Mouse (Mus musculus) adrenal gland (tissue): ENCODE data around the gene Gm29797.

ENCODE experiments used
- intact Hi-C: fragments of 180-260 bp; cut with DNase I; formaldehyde crosslinking; loops from one replicate; pipeline ENCODE4 v1.15.1; 2025
- long read RNA-seq, 2 experiments: library from polyadenylated mRNA; unstranded; transcript quantifications; one replicate each; pipeline ENCODE4 v2.0.0; 2020; ENCODE audit warnings: borderline replicate concordance in 1 of 2; ENCODE audit not compliant: insufficient replicate concordance in 1 of 2

Gene Gm29797
- long read RNA-seq, experiment 1, result 0 reads
- long read RNA-seq, experiment 2, result 0 reads

DNA sequence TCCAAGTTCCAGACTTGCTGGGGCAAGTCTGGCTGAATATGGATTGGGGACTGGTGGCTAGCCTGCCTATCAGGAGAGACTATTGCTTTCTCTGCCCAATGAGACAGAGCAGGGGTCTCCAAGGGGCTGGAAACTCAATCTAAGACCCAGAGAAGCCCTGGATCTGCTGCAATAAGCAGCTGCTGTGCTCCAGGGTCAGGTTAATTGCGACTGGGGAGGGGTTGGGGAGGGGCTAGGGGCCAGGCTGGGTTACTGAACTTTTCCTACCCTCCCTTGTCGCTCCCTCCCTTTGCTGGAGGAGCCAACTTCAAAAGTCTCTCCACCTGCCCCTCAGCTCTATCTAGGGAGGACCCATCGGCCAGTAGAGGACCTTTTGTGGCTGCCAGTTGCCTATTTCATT, at the start of gene Gm29797:
Gm29797 (plus strand) TSS at position 301 of the 400 bp plus-strand sequence.
- intact Hi-C loops, result no loop called here

DNA sequence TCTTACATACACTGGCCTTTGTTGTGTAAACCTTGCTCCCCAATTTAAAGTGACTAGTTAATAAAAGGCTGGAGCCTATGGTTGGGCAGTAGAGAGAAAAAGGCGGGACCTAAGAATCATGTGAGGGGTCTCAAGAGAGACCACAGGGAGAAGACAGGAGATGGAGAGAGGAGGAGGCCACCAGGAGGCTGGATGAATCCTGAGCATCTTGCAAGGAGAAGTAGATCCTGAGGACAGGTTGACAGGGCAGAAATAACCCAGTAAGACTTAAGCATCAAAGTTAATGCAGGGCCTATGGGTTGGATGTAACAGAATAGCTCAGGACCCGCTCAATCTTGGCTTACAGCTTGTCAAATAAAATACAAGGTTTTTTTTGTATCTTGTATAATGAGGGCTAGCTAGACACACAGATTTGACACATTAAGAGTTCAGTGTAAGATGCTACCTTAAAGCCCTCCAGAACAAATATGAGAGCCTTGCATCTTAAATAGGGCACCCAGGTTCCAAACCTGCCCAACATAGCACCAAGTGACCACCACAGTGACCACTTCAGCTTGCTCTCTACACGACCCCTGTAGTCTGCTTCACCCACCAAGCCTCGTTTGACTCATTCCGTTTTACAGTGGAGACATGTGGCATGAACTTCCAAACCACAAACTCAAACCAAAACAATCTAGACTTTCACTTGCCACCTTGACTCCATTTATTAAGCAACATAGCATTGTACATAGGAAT, 37.9 kb upstream of the Gm29797 start:
- intact Hi-C loops, result no loop called here

DNA sequence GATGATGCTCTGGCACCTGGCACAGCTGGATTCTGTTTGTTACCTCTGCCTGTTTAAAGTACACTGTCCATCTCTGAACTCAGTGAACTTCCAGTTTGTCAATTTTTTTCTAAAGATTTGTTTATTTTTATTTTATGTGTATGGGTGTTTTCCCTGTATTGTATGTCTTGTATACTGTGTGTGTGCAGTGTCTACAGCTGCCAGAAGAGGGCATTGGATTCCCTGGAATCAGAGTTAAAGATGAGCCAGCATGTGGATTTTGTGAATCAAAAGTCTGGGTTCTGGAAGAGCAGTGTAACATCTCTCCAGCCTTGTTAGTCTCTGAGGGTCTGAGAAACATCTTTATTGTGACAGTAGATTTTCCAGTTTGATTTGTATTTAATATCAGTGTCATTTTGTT, 33.4 kb upstream of the Gm29797 start:
- intact Hi-C loops, result no loop called here

DNA sequence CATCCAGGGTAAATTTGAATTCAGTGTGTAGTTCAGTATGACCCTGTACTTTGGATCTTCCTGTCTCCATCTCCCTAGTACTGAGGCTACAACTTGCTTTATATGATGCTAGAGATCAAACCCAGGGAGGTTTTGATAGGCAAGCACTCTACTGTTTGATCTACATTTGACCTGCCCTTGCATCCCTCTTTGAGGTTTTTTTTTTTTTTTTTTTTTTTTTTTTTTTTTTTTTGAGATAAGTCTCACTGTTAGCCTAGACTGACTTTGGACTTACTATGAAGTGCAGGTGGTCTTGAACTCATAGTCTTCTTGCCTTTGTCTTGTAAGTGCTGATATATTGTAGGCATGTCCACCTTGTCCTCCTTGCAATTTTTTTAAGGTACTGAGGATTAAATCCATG, 28.4 kb upstream of the Gm29797 start:
- intact Hi-C loops, result no loop called here

DNA sequence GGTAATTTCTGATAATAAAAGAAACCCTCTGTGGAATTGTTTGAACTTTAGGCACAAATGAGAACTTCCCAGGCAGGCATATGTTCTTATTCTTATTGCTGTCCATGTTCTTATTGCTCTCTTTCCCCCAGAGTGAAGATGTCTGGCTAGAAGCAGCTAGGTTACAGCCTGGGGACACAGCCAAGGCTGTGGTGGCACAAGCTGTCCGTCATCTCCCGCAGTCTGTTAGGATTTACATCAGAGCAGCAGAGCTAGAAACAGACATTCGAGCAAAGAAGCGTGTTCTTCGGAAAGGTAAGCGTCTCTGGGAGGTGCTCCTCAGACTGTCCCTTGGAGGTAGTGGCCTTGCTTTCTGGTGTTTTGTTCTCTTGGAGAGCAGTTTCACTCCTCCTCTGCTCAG, 24.2 kb upstream of the Gm29797 start:
- intact Hi-C loops, result no loop called here

DNA sequence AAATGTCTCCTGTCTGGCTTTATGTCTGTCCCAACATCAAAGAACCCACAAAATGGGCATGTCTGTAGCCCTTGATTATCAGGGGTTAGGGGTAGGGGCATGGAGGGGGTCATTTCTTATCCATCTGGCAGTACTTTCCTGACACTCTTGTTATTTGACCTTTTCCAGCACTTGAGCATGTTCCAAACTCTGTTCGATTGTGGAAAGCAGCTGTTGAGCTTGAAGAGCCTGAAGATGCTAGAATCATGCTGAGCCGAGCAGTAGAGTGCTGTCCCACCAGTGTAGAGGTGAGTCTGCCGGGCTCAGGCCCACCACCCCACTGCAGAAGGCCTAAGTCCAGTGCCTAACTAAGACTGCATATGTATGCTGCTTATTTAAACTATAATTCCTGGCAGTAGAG, 21.0 kb upstream of the Gm29797 start:
- intact Hi-C loops, result no loop called here

DNA sequence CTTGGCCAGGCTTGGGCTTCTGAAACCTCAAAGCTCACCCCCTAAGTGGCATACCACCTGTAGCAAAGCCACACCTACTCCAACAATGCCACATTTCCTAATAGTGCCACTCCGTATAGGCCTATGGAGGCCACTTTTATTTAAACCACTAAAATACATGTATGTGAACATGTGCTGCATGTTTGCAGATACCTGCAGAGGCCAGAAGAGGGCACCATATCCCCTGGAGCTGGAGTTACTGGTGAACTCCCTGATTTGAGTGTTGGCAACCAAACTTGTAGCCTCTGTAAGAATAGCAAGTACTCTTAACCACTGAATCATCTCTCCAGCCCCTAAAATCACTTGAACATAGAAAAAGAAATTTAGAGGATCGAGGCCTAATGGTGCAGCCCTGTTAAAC, 12.5 kb upstream of the Gm29797 start:
- intact Hi-C loops, result loop anchor here (5.0 kb wide), 1 partner anchor 33 kb away; no protein-coding TSS in a partner anchor

DNA sequence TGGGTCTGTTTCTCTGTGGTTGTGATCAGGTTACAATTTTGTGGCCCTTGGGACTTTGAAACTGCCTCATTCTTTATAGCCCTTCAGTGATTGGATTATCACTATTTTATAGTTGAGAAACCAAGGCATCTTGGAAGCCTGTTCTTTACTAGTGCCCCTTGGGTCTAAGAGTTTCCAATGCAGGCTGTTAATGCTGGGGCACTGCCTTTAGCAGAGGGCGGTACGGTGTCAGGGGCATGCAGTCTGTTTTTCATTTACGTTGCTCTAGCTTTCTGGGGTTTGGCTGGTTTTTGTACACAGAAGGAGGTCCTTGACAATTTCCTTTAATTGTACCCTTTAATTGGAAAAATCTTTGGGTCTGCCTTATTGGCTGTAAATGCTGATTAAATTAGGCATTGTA, 11.2 kb upstream of the Gm29797 start:
- intact Hi-C loops, result no loop called here

DNA sequence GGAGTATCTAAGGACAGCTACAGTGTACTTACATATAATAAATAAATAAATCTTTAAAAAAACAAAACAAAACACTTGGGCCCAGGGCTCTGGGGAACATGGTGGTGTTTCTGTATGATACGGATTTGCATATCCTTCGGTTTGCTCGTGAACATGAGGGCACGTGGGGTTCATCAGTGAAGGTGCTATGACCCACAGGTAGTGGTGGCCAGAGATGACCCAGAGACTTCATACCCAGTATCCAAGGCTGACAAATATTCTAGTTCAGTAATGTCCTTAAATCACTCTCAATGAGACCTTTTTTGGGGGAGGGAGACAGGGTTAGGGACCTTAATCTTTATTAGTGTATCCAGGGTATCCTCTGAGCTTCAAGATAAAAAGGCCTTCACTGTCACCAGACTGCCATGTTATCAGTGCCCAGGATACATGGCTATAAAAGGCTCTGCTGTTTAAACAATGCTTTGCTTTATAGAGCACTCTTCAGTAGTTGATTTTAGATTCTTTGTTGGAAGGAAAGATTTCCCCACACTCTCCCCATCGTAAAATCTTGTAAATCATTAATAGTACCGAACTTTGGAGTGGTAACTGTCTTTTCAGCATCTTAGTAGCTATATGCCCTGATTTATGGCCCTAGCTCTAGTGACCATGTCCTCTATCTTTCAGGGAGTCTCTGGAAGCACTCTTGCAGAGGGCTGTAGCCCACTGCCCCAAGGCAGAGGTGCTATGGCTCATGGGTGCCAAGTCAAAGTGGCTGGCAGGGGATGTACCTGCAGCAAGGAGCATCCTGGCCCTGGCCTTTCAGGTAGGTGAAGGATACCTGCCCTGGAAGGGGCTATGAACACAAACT, 10.0 kb upstream of the Gm29797 start:
- intact Hi-C loops, result no loop called here

DNA sequence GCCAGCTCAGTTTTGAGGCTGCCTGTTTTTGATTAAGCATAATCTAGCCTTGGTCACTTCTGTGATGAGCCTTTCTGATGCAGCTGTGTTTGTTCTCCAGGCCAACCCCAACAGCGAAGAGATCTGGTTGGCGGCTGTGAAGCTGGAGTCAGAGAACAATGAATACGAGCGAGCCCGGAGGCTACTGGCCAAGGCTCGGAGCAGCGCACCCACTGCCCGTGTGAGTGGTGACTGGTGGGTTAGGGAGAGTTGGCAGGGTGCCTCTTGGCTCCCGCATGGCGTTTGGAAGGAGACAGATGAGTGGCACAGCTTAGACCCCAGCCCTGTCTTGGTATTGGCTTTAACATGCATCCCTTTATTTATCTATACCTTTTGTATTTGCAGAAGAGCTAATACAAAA, 7.9 kb upstream of the Gm29797 start:
- intact Hi-C loops, result no loop called here

DNA sequence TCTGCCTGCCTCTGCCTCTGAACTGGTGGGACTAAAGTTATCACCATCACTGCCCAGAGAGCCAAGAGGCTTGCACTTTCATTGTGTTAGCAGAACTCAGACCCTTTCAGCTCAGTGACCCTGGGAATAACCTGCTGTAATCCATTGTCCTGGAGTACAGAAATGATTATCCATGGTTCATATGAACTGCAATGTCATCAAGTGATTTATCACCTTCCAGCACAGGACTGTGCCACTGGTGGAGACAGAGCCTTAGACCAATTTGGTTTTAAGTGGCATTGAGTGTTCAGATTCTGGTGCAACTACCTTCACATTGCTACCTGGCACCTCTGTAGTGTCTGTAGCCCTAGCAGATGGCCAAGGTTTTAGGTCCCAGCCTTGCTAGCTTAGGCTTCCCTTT, 3.8 kb upstream of the Gm29797 start:
- intact Hi-C loops, result no loop called here

DNA sequence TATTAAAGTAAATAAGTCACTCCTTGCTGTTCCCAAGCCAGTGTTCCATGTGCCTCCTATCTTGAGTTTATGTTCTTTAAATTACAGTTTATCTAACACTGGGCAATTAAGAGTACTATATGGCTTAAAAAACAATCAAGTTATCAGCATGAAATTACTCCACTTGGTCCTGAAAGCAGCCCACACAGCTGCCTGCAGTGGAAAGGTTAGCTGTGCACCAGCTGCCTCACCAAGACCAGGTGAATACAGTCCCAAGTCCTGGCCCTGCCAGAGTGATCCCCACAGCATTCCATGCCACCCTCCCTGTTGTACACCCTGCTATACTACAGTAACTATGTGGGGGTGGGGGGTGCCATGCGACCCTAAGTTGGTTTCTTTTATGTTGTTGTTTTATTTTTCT, 3.3 kb upstream of the Gm29797 start:
- intact Hi-C loops, result no loop called here

DNA sequence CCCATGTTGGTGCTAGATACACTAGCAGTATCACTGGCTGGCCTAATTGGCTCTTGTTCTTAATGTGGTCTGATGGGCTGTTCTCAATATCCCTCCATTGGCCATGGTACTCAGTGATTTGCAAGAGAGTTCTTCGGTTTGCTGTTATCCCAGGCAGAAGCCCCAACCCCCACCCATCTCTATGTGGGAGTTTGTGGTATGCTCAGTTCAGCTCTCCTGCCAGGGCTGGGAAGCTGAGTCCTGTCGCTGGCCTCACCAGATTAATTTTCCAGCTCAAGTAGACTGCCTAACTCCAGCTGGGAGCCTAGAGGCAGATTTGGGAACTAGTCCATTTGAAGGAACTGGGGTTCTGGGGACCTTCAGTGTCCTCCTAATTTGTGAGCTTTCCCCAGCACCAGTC, 607 bp downstream of the Gm29797 start:
- intact Hi-C loops, result no loop called here

DNA sequence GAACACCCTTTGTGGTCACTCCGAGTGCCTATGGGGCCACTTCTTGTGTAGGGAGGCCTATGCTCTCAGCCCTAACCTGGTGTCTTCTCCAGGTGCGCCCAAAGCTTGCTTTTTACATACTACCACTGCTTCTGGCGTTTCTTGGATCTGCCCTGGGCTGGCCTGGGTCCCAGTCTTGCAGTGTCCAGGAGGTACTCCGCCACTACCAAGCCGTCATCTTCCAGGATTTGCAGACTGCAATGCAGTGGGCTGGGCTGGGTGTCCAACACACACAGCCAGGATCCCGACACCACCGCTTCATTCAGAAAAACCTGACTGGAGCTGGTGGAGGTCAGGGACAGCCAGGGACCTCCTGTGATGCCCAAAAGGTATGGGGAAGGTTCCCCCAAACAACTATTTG, 1.7 kb downstream of the Gm29797 start:
- intact Hi-C loops, result loop anchor here (2.0 kb wide), 1 partner anchor 20 kb away; no protein-coding TSS in a partner anchor

DNA sequence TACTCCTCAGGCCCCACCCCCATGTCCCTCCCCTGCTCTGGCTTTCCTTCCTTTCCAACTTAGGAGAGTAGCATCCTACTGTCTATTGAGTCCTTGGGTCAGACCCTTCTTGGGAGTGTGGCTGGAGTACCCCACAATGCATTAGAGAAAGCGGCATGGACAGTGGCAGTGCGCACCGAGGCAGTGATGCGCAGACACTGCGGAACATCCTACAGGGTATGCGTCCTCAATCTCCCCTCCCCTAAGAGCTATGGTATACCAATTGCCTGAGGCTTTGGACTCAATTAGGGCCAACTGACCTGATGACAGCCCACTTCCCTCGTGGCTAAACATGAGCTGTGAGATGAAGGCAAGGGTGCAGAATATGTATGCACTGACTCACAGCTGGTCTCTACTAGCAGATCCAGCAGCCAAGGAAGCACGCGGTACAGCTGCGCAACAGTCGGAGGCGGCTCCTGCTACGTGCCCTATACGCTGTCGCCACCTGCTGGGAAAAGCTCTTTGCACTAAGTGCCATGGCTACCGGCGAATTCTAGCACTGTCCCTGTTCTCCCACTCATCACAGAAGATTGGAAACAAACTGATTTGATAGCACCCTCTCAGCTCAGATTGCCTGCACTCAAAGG, 2.2 kb downstream of the Gm29797 start:
- intact Hi-C loops, result loop anchor here (2.0 kb wide), 1 partner anchor 20 kb away; no protein-coding TSS in a partner anchor

DNA sequence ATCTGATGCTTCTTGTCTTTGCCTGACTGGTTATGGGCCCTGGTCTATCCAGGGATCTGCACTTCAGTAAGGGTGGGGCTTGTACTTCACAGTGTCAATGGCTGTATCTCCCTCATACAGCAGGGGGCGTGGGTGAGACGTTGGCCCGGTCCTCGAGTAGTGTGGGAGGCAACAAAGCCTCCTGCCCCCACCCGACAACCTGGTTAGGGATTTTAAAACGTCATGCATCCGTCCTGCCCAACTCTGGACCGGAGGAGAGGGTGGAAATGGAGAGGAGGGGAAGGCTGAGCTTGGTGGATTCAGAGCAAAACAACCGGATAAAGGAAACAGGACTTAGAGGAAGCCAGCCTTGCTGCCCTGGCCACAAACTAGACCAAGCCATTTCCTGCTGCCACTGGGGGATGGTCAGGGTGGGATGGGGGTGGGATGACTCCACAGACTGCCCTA, 2.8 kb downstream of the Gm29797 start:
- intact Hi-C loops, result loop anchor here (2.0 kb wide), 1 partner anchor 19 kb away; no protein-coding TSS in a partner anchor

DNA sequence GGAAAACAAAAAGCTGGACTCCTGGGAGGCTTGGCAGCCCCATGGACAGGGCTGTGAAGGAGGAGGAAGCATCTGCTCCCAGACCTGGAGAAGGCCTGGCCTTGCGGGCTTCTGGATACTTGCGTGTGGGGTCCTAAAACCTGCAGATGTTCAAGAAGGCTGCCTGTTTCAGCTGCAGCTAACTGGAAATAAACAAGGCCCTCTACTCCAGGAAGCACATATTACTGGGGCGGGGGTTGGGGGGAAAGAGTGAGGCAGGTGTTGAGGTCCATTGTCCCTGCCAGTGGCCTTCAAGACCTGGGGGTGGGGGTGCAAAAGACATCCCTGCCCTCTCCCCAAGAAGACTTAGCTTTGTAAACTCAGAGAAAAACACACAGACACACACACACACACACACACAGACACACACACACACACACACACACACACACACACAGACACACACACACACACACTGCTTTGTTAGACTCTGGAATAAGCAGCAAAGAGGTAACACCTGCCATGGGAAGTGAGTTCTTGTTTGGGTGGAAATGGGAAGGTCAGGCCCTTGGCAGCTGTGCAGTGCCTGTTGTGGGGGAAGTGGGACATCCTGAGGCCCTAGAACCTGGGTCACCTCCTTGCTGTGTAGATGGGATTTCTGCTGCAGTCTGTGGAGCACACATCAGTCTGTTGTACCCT, 5.9 kb downstream of the Gm29797 start:
- intact Hi-C loops, result no loop called here

DNA sequence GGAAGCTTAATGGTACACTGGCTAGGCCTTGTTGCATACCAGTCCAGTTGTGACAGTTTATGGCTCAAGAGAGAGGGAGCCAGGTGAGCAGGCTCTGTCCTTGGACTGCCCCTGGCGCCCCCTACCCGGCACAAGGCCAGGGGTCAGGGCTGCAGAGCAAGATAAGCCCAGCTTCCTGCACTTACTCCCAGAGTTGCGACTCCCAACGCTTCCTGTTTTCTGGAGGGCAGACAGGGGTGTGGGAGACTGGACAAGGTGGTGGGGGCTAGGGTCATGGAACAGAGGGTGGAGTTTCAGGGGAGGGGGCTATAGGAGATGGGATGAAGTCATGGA, 6.4 kb downstream of the Gm29797 start:
- intact Hi-C loops, result no loop called here

DNA sequence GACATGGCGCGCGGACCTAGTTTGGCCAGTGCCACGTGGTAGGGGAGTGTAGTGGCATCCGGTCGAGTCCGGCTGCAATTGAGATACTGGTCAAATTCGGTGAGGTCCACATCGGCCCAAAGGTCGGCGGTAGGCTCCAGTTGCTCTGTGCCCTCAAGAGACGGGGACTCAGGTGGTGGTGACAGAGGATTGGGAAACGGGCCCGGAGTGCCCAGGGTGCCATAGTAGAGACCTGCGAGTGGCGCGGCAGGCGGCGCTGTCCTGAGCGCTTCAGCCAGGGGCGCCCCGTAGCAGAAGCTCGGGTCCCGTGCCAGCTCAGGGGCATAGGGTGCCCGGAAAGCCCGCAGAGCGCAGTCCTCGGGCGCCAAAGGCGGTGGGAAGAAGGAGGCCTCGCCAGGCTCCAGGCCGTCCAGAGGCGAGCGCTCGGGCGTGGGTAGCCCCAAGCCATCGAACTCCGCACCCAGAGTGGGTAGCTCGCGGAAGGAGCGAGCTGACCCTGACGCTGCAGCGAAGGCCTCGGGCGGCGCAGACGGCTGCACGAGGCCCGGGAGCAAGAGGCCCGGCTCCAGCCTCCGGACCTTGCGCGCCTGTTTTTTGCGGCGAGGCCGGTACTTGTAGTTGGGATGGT, 13.6 kb downstream of the Gm29797 start:
- intact Hi-C loops, result no loop called here

DNA sequence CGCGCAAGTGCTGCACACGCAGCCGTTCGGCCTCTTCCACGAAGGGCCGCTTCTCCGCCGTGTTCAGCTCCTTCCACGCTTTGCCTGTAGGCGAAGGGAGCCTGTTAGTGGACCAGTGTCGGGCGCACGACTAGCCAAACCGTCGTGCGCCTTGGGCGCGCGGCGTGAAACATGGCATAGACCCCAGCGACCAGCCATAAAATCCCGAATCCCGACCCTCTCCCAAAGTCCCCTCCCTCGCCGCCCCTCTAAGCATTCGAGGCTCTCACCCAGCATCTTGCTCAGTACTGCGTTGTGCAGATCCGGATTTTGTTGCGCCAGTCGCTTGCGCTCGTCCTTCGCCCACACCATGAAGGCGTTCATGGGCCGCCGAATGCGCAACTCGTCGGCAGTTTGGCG, 14.1 kb downstream of the Gm29797 start:
- intact Hi-C loops, result no loop called here

DNA sequence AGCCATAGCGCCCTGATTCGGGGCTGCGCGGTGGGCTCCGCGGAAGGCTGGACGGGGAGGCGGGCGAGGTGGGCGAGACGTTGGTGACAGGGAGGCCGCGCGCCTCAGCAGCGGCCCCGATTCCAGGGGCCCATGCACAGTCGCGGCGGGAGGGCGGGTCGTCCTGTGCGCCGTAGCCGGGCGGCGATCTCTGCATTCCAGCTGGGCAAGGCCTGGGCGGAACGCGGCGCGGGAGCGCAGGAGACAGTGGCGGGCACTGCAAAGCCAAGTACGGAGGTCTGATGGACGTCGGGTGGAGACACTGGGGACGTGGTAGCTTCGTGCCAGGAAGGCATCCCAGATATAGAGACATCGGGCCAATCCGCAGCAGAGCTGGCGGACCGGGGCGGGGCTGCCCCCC, 14.5 kb downstream of the Gm29797 start, which contains the start of gene Sox18:
Sox18 (minus strand) TSS at position 315 of the 400 bp plus-strand sequence.
- intact Hi-C loops, result no loop called here
